Mouse (Mus musculus): ENCODE measurements around the gene Pdzd2.

DNA sequence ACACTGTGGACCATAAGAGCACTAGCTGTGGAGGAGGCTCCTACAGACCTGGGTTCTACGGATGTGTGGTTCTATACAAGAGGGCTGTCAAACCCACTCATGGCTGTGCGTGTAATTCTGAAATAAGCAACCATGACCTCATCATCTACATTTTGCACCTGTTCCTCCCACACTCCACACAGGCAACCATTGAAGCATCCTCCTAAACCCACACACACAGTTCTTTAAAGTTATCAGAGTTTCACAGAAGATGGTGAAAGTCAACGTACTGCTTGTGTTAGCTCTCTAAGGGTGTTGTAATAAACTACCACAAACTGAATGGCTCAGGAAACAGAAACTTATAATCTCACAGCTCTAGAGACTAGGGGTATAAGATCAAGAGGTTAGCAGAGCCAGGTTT is 151.1 kb downstream of the Pdzd2 start:
- TF ChIP-seq CTCF (IDR thresholded peaks at IDR 0.05; ENCODE audit: extremely low read depth, insufficient read depth, low read length), result no peak
- TF ChIP-seq POLR2A (IDR thresholded peaks at IDR 0.05; ENCODE audit: extremely low read depth, insufficient read depth, low read length), result no peak
